Mouse (Mus musculus) forebrain, embryonic 15.5 days (tissue): ENCODE data around the gene C1ra. TPM values are rescaled to one million over a fixed set of nuclear protein-coding genes. Genes with fewer than 3 reads are reported as not detected.
"Not testable (repeated sequence)": the region's sequence is repeated elsewhere in the genome, so short reads cannot be mapped to it uniquely, and the experiment has no call there.

Experiments
- ATAC-seq: fragments of 200-750 bp; cut with Nextera tagmentation; replicated peaks from 2 replicates; pipeline ENCODE4 v1.8.0; 2017; ENCODE audit warnings: mild to moderate bottlenecking, moderate TSS enrichment, moderate library complexity
- H3K27ac ChIP-seq: fragments of 300-500 bp; sonication (generic); replicated peaks from 2 replicates; pipeline ENCODE4 v1.5.1; 2015; ENCODE audit warnings: mild to moderate bottlenecking, inconsistent platforms
- H3K27me3 ChIP-seq: fragments of 300-500 bp; sonication (generic); 2 replicates; pipeline ENCODE4 v1.6.1; 2015; ENCODE audit warnings: inconsistent platforms
- H3K36me3 ChIP-seq: fragments of 300-500 bp; sonication (generic); 2 replicates; pipeline ENCODE4 v1.6.1; 2015; ENCODE audit warnings: mild to moderate bottlenecking, inconsistent platforms
- H3K4me1 ChIP-seq: fragments of 300-500 bp; sonication (generic); 2 replicates; pipeline ENCODE4 v1.6.1; 2015; ENCODE audit warnings: inconsistent platforms
- H3K4me2 ChIP-seq: fragments of 300-500 bp; sonication (generic); replicated peaks from 2 replicates; pipeline ENCODE4 v1.6.1; 2015; ENCODE audit warnings: mild to moderate bottlenecking, inconsistent platforms
- H3K4me3 ChIP-seq: fragments of 300-500 bp; sonication (generic); 2 replicates; pipeline ENCODE4 v1.5.1; 2015; ENCODE audit warnings: mild to moderate bottlenecking, inconsistent platforms
- H3K9ac ChIP-seq: fragments of 300-500 bp; sonication (generic); replicated peaks from 2 replicates; pipeline ENCODE4 v1.6.1; 2015; ENCODE audit warnings: mild to moderate bottlenecking, inconsistent platforms
- H3K9me3 ChIP-seq: fragments of 300-500 bp; sonication (generic); 2 replicates; pipeline ENCODE4 v1.6.1; 2016; ENCODE audit warnings: inconsistent platforms
- WGBS: fragments of 180-500 bp; shearing (Covaris S2); methylation state at CpG from one replicate; pipeline ENCODE4 v1.1.7; 2015; ENCODE audit warnings: mixed read lengths; 5-methylcytosine and 5-hydroxymethylcytosine counted together
- polyA plus RNA-seq: library from polyadenylated mRNA; unstranded; fragments of >200 nt; fragmentation: Nextera tagmentation; extraction: Ambion mirVana; gene quantifications from 2 replicates; pipeline ENCODE4 v1.2.1, GENCODE M21; 2015

The C1ra gene
- polyA plus RNA-seq, 1 experiment from 2014 or later = 0.14 TPM

GRCm38 (mm10) chr6:124522082-124522481, 9.9 kb downstream of the C1ra start:
- not testable (repeated sequence) for H3K4me2 ChIP-seq, H3K27ac ChIP-seq, H3K9me3 ChIP-seq, H3K9ac ChIP-seq, H3K4me3 ChIP-seq, H3K4me1 ChIP-seq, H3K27me3 ChIP-seq, H3K36me3 ChIP-seq, ATAC-seq
- 65% methylated on average over 7 of the region's 7 CpGs for WGBS

GRCm38 (mm10) chr6:124527881-124528280, 15.7 kb downstream of the C1ra start:
- Histone ChIP-seq H3K27ac (no peak overlapping the region), H3K27me3 (no peaks in the 10 kb centered on the region), H3K9ac (no peak overlapping the region), H3K36me3 (no peaks in the 10 kb centered on the region), H3K4me3 (no peak overlapping the region), H3K9me3 (no peaks in the 10 kb centered on the region), H3K4me2 (no peak overlapping the region), H3K4me1 (no peaks in the 10 kb centered on the region)
- WGBS = 79% methylated on average over 3 of the region's 3 CpGs
- ATAC-seq = no peak

GRCm38 (mm10) chr6:124531077-124531476, 18.9 kb downstream of the C1ra start:
- Histone ChIP-seq H3K4me3 (no peak overlapping the region), H3K9me3 (no peaks in the 10 kb centered on the region)

GRCm38 (mm10) chr6:124536125-124536829, 24.1 kb downstream of the C1ra start:
- not testable (repeated sequence) for H3K9me3 ChIP-seq, H3K36me3 ChIP-seq, H3K4me3 ChIP-seq, H3K9ac ChIP-seq, H3K27me3 ChIP-seq, ATAC-seq, H3K4me1 ChIP-seq, H3K4me2 ChIP-seq, H3K27ac ChIP-seq
- WGBS = 80% methylated on average over 8 of the region's 8 CpGs

More at GRCm38 (mm10) chr6:124531077-124531476, 18.9 kb downstream of the C1ra start:
- ATAC-seq = no peak
- no peaks in the 10 kb centered on the region for H3K27me3 ChIP-seq
- no peaks in the 10 kb centered on the region for H3K36me3 ChIP-seq
- no peaks in the 10 kb centered on the region for H3K4me1 ChIP-seq
- H3K27ac ChIP-seq = no peak overlapping the region
- 90% methylated on average over 8 of the region's 8 CpGs for WGBS
- H3K4me2 ChIP-seq = no peak overlapping the region
- H3K9ac ChIP-seq = no peak overlapping the region

- H3K4me2 ChIP-seq, H3K36me3 ChIP-seq, ATAC-seq, H3K4me3 ChIP-seq, H3K9me3 ChIP-seq, H3K27ac ChIP-seq, H3K4me1 ChIP-seq, H3K27me3 ChIP-seq, H3K9ac ChIP-seq: not testable (repeated sequence)
- 82% methylated on average over 2 of the region's 2 CpGs for WGBS
Measured at GRCm38 (mm10) chr6:124541176-124541575, 29.0 kb downstream of the C1ra start.

- H3K27ac ChIP-seq, H3K36me3 ChIP-seq, H3K4me1 ChIP-seq, H3K9me3 ChIP-seq, ATAC-seq, H3K4me2 ChIP-seq, H3K4me3 ChIP-seq, H3K9ac ChIP-seq, H3K27me3 ChIP-seq: not testable (repeated sequence)
- WGBS = 0% methylated on average over 1 of the region's 1 CpGs
Measured at GRCm38 (mm10) chr6:124542284-124542683, 30.1 kb downstream of the C1ra start, which contains the start of gene C1s1. C1s1 (minus strand) TSS chr6:124542359.

- ATAC-seq = no peak
- no peaks in the 10 kb centered on the region for H3K36me3 ChIP-seq
- no peak overlapping the region for H3K4me3 ChIP-seq
- no peaks in the 10 kb centered on the region for H3K4me1 ChIP-seq
- no peak overlapping the region for H3K9ac ChIP-seq
- no peak overlapping the region for H3K4me2 ChIP-seq
- H3K9me3 ChIP-seq = no peaks in the 10 kb centered on the region
- H3K27ac ChIP-seq = no peak overlapping the region
- no peaks in the 10 kb centered on the region for H3K27me3 ChIP-seq
- 88% methylated on average over 6 of the region's 6 CpGs for WGBS
Measured at GRCm38 (mm10) chr6:124544466-124544865, 32.3 kb downstream of the C1ra start.

GRCm38 (mm10) chr6:124545425-124545824, 33.2 kb downstream of the C1ra start:
- Histone ChIP-seq H3K4me1 (no peaks in the 10 kb centered on the region), H3K4me2 (no peak overlapping the region), H3K27me3 (no peaks in the 10 kb centered on the region), H3K9me3 (no peaks in the 10 kb centered on the region), H3K9ac (no peak overlapping the region), H3K4me3 (no peak overlapping the region), H3K36me3 (no peaks in the 10 kb centered on the region), H3K27ac (no peak overlapping the region)
- ATAC-seq = no peak
- 74% methylated on average over 2 of the region's 2 CpGs for WGBS

- 81% methylated on average over 3 of the region's 3 CpGs for WGBS
- not testable (repeated sequence) for ATAC-seq, H3K9ac ChIP-seq, H3K4me1 ChIP-seq, H3K4me3 ChIP-seq, H3K4me2 ChIP-seq, H3K36me3 ChIP-seq, H3K9me3 ChIP-seq, H3K27me3 ChIP-seq, H3K27ac ChIP-seq
Measured at GRCm38 (mm10) chr6:124547979-124548378, 35.8 kb downstream of the C1ra start.

GRCm38 (mm10) chr6:124549023-124549550, 36.9 kb downstream of the C1ra start:
- H3K27me3 ChIP-seq = no peaks in the 10 kb centered on the region
- no peaks in the 10 kb centered on the region for H3K36me3 ChIP-seq
- H3K4me1 ChIP-seq = no peaks in the 10 kb centered on the region
- no peak overlapping the region for H3K27ac ChIP-seq
- H3K4me2 ChIP-seq = no peak overlapping the region
- no peak for ATAC-seq
- H3K9ac ChIP-seq = no peak overlapping the region
- WGBS = 88% methylated on average over 3 of the region's 3 CpGs
- H3K4me3 ChIP-seq = no peak overlapping the region
- H3K9me3 ChIP-seq = no peaks in the 10 kb centered on the region

GRCm38 (mm10) chr6:124552766-124553165, 40.6 kb downstream of the C1ra start:
- Histone ChIP-seq H3K9me3 (no peaks in the 10 kb centered on the region), H3K4me1 (no peaks in the 10 kb centered on the region), H3K36me3 (no peaks in the 10 kb centered on the region), H3K4me3 (no peak overlapping the region), H3K27ac (no peak overlapping the region), H3K9ac (no peak overlapping the region), H3K4me2 (no peak overlapping the region), H3K27me3 (no peaks in the 10 kb centered on the region)
- 75% methylated on average over 22 of the region's 22 CpGs for WGBS
- ATAC-seq = no peak

- not testable (repeated sequence) for H3K9me3 ChIP-seq, H3K27me3 ChIP-seq, H3K9ac ChIP-seq, H3K4me2 ChIP-seq, H3K27ac ChIP-seq, ATAC-seq, H3K36me3 ChIP-seq, H3K4me1 ChIP-seq, H3K4me3 ChIP-seq
- WGBS = 77% methylated on average over 2 of the region's 2 CpGs
Measured at GRCm38 (mm10) chr6:124555956-124556355, 43.8 kb downstream of the C1ra start.

- H3K27ac ChIP-seq, ATAC-seq, H3K27me3 ChIP-seq, H3K4me3 ChIP-seq, H3K4me2 ChIP-seq, H3K36me3 ChIP-seq, H3K9ac ChIP-seq, H3K4me1 ChIP-seq, H3K9me3 ChIP-seq: not testable (repeated sequence)
- WGBS = 90% methylated on average over 4 of the region's 4 CpGs
Measured at GRCm38 (mm10) chr6:124561156-124561555, 49.0 kb downstream of the C1ra start.
